Mouse (Mus musculus) layer of hippocampus, postnatal 25 days (tissue): ENCODE results near the gene Tnni3. TPM values are rescaled to one million over a fixed set of nuclear protein-coding genes. Genes with fewer than 3 reads are reported as not detected.
A peak's percentile ranks its signal among the peaks of the same experiment; 100 is the strongest.

Experiments used
- DNase-seq, 2 experiments: peaks; one replicate each; pipeline ENCODE4 v3.0.0; 2022; ENCODE audit warnings: mixed read lengths in 2 of 2, low spot score in 1 of 2; ENCODE audit errors: extremely low spot score in 1 of 2
- total RNA-seq, 2 experiments: library from RNA; stranded (reverse); gene quantifications; 2 replicates each; pipeline ENCODE4 v1.2.3; 2021

Gene Tnni3
- total RNA-seq, 2 experiments from 2014 or later, result 0.44 TPM; not detected in 1

- peak; percentile 33 to 46 for DNase-seq
These were observed 23.0 kb downstream of the Tnni3 start for GRCm38 (mm10) chr7:4500892-4501471.

GRCm38 (mm10) chr7:4499034-4499433 is 25.0 kb downstream of the Tnni3 start:
- no peak for DNase-seq

- DNase-seq, result no peak
These were observed 25.8 kb downstream of the Tnni3 start for GRCm38 (mm10) chr7:4498251-4498650.

GRCm38 (mm10) chr7:4497271-4497903 is 26.6 kb downstream of the Tnni3 start:
- no peak for DNase-seq

GRCm38 (mm10) chr7:4496468-4496867 is 27.6 kb downstream of the Tnni3 start:
- DNase-seq, result no peak

GRCm38 (mm10) chr7:4493991-4494390 is 30.0 kb downstream of the Tnni3 start:
- DNase-seq, result no peak

GRCm38 (mm10) chr7:4492284-4493224 is 31.5 kb downstream of the Tnni3 start:
- no peak for DNase-seq

- DNase-seq, result no peak
These were observed 32.7 kb downstream of the Tnni3 start for GRCm38 (mm10) chr7:4491308-4491707.

GRCm38 (mm10) chr7:4482281-4482680 is 41.7 kb downstream of the Tnni3 start:
- no peak for DNase-seq

GRCm38 (mm10) chr7:4479674-4480073 is 44.4 kb downstream of the Tnni3 start:
- no peak for DNase-seq

GRCm38 (mm10) chr7:4478796-4479291 is 45.2 kb downstream of the Tnni3 start:
- DNase-seq, result no peak

GRCm38 (mm10) chr7:4478021-4478795 is 45.8 kb downstream of the Tnni3 start:
- peak in 1 of 2 experiments; percentile 42 for DNase-seq

GRCm38 (mm10) chr7:4473940-4474339 is 50.1 kb downstream of the Tnni3 start:
- no peak for DNase-seq

- peak; percentile 80 to 91 for DNase-seq
These were observed 52.9 kb downstream of the Tnni3 start for GRCm38 (mm10) chr7:4471179-4471555.

- DNase-seq, result peak in 1 of 2 experiments; percentile 43
These were observed 53.5 kb downstream of the Tnni3 start for GRCm38 (mm10) chr7:4470275-4471178.
